Mouse (Mus musculus) layer of hippocampus, adult 9-10 months (tissue): ENCODE measurements around the gene Pcdh11x.
"Not testable (repeated sequence)": the region's sequence is repeated elsewhere in the genome, so short reads cannot be mapped to it uniquely, and the experiment has no call there.

ENCODE experiments used
- DNase-seq: peaks from one replicate; pipeline ENCODE4 v3.0.0; 2022; ENCODE audit warnings: low spot score

The Pcdh11x gene

DNA sequence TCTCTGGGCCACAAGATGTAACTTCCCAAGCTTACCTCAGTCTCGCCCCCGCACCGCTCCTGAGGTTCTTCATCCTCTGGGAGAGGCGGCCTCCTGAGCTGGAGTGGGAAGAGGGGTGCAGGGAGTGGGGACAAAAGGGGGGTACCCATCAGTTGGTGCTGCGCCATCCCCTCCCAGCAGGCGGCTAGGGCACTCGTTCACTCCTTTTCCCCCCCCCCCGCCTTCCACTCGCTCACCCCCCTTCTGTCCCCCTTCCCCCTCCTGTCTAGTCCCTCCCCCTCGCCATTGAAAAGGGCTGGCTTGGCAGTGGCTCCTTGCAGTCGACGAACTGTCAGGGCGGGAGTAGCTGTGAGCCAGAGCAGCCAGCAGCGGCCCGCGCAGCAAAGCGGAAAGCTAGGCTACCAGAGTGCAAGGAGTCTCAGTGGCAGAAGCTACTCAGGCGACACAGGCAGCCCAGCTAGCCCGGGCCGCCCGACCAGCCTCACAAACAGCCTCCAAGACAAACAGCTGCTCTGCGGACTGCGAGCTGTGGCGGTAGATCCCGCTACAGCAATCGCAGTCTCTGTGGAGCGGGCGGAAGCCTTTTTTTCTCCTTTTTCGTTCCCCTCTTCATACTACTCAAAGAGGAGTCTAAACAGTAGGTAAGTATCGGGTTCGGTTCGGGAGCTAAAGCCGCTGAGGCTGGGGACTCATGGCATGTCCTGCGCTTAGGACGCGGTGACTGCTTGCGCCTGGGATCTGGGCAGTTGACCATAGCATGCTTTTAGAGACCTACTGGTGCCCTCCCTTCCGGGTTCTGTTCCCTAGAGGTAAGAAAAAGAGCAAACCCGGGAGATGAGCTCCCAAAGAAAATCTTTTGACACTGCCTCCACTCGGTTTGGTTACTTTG, at the start of gene Pcdh11x:
Gene Pcdh11x (plus strand): TSS at position 249 of the 889 bp plus-strand sequence.
- DNase-seq = no peak

DNA sequence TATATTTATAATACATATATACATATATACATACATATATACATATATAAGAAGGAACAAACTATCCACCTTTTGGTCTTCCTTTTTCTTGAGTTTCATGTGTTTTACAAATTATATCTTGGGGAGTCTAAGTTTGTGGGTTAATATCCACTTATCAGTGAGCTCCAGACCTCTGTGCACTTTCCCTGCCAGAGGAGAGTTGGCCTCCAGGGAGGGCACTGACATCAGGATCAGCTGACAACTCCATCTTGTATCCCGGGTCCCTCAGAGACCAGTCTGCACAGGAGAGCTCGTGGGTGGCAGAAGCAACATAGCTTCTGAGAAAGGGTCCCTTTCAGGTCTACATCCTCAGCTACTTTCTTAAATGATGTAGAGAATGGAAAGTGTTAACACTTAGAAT, 30.0 kb upstream of the Pcdh11x start:
- DNase-seq = no peak

- no peak for DNase-seq
These were observed 4.5 kb upstream of the Pcdh11x start for GRCm38 (mm10) chrX:120285522-120285921.

- no peak for DNase-seq
These were observed 2.6 kb upstream of the Pcdh11x start for GRCm38 (mm10) chrX:120287502-120287901.

DNA sequence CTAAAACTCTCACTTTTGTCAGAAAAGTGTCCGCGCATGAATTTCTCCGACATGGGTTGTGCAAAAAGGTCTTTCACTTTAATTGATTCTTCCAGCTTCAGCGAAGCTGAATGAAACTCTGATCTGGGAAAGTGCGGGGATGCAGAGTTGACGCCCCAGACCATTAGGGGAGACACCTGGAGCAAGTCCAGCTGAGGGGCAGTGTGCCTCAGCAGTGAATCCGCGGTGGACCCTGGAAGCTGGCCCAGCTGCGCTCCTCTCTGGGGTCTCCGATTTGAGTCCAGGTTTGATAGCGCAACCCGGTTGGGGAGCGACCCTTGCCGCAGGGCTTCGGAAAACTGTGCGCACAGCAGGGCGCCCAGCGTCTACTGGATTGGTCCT, 831 bp downstream of the Pcdh11x start:
- no peak for DNase-seq

DNA sequence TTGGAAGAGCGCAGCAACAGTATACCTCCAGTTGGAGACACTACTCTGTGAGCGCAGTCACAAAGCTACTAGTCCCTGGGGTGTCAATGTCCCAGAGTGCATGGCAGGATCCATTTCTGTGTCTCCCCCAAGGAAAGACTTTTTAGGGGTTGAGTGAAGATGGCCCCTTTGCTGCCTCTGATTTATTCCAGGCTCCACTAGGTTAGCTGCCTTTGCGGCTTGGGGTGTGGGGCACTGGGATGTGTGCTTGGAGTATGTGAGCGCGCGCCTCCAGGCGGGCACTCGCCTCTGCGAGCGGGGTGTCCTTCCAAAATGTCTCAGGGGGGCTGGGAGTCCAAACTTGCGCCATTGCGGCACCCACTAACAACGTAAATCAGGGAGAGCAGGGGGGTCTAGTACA, 1.6 kb downstream of the Pcdh11x start:
- no peak for DNase-seq

DNA sequence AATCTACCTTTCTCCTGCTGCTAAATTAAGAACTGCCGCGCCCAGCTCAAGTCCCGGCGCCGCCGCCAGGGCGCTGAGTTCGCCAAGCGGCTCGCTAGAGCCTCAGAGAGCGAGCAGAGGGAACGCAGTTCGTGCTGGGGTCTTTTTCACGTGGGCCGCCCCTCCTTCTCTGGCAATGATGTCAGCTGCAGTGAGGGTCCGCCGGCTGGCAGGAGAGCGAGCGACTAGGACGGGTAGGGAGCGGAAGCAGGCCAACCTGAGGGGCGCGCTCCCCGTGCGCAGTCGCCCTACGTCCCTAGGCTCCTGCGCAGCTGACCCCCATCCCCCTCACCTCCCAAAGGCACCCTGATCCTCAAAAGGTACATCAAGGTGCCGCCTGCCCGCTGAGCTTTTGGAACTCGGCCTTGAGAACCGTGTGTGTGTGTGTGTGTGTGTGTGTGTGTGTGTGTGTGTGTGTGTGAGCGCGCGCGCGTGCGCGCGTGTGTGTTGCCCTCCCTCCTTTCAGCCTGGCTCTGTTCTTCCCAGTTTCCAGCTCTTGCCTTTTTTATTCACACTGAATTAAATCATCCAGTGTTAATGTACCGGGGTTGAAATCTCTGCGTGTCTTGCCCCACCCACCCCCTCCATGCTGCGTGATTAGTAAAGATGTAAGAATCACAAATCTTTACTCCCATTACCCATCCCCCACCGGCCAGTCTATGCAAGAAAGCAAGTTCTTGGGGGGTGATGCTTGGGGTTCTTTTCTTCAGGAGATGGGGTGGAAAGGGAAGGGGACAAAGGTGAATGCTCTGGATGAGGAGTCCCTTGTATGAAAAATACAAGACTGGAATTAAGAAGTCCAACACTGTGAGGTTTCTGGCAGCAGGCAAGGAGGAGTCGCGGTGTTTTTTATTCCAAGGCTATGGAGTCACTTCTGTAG, 3.0 kb downstream of the Pcdh11x start:
- no peak for DNase-seq

DNA sequence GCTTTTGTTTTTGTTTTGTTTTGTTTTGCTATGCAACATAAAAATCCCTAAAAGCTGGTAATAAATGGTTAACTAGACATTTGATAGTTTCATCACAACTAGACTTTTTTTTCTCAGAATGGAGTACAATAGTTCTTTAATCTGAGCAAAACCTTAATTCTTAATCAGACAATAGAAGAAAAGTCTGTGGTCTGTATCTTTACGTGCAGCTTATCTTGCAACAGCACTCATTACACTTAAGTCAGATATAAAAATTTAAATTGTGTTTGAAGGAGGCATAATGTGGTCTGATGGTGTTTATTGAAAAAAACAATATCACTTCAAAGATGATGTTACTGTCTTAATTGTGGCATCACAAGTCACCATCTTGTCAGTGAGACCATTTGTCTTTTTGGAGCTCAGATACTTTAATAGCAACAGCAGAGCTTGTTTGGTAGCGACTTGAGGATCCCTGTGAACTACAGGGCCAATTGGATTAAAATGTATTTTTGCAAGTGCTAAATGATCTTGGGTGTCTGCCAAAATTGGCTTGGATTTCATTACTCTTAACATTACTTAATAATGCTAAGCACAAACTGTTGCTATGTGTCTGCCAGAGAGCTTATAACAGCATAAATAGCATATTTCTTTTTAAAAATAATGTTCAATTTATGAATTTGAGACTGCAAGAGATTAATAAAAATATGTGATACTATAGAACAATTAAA, 11.6 kb downstream of the Pcdh11x start:
- no peak for DNase-seq

DNA sequence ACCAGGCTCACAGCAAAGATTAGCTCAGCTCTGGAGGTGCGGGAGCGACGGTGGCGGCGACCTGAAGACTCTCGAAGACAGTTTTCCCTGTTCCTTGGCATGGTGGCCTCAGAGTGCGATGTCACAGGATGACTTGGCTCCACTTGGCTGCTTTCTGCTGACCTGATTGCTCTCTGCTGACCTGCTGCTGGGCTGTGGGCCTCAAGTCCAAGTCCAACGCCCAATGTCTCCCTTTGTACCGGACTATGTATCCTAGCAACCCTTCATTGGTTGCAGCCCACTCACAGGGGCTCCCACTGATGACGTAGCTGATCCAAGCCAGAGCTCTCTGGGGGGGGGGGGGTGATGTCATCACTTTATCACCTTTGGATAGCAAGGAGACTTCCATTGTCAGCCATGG, 22.9 kb downstream of the Pcdh11x start, which contains the start of gene H2afb3:
Gene H2afb3 (minus strand): TSS at position 101 of the 400 bp plus-strand sequence.
- not testable (repeated sequence) for DNase-seq

GRCm38 (mm10) chrX:120466225-120466624, 176.2 kb downstream of the Pcdh11x start:
- no peak for DNase-seq

GRCm38 (mm10) chrX:120486428-120486827, 196.4 kb downstream of the Pcdh11x start:
- no peak for DNase-seq

DNA sequence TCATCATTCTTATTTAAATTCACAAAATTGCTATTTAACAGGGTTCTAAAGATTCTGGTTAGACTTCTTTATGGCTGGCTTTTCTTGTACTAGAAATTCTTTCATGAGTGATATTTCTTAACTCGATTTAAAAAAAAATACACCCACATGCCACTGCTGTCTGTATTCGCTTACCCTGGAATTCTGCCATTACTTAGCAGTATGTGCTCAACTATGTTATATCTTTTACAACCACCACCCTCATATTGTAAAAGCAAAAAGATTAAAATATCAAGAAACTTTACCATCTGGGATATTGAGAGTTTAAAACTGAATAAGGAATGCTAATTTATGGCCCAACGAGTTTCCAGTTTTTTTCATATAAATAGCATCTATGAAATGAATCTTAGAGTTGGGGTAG, 234.9 kb downstream of the Pcdh11x start:
- no peak for DNase-seq

DNA sequence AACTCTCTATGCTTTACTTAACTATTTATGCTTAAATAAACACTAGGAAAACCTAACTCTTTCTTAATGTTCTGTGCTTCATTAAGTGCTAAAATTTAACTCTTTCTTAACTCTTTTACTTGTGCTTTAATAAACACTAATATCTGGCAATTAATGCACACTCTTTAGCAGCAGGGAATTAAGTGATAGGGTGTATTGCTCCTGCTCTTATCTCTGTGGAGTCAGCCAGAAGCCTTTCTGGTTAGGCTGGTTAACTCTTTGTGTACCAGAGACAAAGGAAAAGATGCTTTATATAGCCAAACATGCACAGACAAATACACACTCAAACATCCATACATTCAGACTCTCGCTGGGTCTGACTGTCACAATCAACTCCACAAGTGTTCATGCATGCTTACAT, 309.2 kb downstream of the Pcdh11x start:
- DNase-seq = no peak

DNA sequence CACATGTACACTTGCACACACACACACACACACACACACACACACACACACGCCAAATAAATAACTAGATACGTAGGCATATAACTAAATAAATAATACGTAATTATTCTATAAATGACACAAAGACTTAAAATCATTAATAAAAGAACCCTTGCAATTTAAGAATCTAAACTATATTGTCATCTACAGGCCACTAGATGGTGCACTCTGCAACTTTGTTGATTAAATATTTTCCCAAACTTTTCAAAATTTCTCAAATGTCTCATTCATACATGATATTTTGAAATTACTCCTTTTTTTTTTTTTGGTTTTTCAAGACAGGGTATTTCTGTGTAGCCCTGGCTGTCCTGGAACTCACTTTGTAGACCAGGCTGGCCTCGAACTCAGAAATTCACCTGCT, 328.4 kb downstream of the Pcdh11x start:
- DNase-seq = no peak

DNA sequence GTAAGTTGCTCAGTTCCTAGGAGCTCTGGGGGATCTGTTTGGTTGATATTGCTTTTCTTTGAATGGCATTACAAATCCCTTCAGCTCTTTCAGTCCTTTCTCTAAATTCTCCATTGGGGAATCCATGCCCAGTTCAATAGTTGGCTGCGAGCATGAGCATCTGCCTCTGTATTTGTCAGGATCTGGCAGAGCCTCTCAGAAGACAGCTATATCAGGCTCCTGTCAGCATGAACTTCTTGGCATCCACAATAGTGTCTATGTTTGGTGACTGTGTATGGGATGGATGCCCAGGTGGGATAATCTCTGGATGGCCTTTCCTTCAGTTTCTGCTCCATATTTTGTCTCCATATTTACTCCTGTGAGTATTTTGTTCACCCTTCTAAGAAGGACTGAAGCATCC, 380.2 kb downstream of the Pcdh11x start:
- not testable (repeated sequence) for DNase-seq

DNA sequence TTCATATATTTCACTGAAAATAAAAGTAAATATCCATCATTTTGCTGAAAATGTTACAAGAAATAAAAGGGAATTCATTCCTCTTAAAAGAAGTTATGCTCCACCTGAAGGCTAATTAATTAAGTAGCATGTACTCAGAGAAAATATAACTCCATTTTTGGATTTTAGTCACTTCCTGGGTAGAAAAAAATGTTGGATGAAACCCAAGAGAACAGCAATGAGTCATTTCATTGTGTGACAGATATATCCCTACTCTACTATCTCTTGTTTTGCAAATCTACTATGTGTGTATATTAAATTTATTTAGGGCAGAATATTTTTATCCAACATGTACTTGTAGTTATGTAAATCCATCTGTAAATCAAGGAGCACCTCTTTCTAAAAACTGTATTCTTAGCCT, 444.1 kb downstream of the Pcdh11x start:
- DNase-seq = no peak

DNA sequence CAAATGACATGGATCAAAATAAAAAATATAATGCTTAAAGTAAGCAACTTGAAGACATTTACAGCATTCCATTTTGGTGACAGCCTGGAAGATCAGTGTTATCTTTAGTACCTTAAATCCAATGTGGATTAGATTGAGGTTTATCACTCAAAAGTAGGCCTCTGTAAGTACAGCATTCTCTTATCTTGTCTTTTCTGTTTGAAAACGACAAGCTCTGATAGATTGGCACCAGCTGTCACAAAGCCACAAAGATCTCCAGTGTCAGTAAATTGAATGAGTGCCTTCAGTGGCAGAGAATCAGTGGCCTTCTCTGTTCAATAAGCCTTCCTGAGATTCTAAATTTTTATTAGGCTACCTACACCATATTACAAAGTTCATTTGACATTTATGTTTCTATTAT, 445.7 kb downstream of the Pcdh11x start:
- DNase-seq = no peak

- no peak for DNase-seq
These were observed 654.5 kb downstream of the Pcdh11x start for GRCm38 (mm10) chrX:120944556-120944955.
